Mouse (Mus musculus) WW6 (cell line): ENCODE results near the gene Tgfb1.

Experiments used
- DNase-seq: peaks from one replicate; pipeline ENCODE4 v3.0.0-alpha.2; 2013; ENCODE audit warnings: low read depth, low spot score

The Tgfb1 gene

DNA sequence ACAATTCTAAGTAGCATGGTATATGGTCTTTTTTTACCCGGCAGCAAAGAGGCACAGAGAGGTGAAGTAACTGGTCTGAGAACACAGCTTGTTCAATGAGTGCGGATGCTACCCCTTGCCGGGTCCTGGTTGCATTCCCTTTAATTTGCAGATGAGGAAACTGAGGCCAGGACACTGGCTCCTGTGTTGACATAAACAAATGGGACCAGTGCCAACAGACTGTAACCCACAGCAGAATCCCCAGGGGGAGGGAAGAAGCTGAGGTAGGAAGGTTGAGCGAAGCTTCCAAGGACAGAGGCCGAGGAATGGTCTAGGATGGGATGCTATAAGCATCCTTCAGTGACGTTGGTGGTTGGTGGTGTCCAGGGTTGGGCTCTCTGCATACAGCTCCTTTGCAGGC lies 11.4 kb upstream of the Tgfb1 start:
- DNase-seq: no peak

DNA sequence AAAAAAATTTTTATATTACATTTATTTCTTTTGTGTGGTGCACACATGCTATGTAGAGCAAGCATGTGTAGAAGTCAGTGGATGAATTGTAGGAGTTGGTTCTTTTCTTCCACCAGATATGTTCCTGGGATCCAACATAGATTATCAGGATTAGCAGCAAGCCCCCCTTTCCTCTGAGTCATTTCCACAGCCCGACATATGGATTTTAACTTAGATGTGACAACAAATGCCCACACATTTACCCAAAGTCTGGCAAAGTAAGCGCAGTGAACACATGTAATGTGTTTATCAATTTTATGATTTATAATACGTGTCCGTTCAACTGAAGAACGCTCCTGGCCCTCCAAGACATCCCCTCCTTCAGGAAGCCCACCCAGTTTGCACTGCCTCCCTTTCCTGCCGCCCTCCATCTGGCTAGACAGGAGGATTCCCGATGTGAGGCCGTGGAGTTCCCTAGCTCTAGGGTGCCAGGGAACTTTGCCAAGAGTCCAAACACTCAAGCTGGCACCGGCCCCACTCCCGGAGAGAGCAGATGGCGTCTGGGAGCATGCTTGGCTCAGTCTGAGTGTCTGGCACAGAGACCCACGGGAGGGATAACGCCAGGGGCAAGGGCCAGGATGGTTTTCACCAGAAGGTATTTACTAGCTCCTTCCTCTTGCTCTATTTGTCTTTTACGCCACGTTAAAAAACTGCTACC lies 10.6 kb upstream of the Tgfb1 start:
- no peak for DNase-seq

DNA sequence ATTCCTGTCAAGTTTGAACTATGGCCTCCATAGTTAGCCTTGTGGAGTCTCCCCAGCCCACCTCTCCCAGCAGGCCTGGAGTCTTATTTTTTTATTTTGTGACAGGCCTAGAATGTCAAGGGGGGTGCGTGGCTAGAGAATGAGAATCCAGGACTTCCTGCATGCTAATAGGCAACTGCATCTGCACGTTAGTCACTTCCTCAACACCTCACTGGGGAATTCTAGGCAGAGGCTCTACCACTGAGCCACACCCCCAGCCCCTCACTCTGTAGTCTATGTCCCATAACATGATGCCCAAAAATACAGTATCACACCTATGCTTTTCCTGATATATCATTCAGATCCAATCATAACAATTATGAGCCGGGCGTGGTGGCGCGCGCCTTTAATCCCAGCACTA lies 9.8 kb upstream of the Tgfb1 start:
- DNase-seq: no peak

DNA sequence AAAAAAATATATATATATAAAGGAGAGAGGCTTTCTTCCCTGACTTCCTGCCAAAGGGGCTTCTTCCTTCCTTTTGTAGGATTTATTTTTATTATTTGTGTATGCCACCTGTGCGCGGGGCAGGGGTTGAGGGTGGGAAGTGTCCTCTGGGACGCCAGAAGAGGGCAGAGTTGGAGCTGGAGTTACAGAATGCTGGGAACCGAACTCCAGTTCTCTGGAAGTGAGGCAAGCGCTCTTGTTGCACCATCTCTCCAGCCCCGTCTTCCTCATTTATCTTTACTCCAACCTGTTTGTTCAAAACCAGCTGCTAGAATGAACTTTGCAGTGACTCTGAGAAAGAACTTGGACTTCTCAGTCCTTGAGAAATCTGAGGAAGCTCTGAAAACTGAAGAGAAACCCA lies 6.8 kb upstream of the Tgfb1 start:
- no peak for DNase-seq

DNA sequence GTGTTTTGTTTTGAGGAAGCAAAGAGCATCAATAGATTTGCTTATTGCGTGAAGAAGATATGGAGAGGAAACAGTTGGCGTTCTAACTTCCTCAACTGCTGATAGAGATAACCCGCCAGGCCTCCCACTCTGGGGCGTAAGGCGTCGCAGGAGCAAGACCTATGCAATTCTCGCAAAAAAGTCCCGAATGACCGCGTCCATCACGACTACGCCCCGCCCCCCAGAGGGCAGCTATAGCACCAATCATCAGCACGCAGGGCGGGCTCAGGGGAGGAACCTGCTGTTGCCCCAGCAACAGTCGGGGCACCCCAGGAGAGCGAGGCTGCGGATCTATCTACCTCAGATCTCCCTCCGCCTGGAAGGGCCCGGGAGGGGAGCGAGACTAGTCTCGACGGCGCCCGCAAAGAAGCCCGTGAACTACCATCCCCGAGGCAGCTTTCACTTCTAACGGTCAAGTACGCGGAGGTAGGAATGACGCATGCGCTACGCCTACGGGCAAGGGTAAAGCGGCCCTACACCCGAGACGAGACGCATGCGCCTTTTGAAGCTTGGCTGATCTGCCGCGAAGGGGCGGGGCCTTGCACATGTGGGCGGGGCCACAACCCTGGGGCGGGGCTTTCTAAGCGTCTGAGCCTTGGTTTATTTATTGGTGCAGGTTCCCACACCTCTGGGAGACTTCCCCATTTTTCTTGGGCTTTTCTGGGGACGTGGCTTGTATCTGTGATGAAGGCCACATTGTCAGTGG lies 6.1 kb upstream of the Tgfb1 start, which contains the start of gene B9d2:
Gene B9d2, plus strand, starts transcription at position 267 of the 745 bp plus-strand sequence.
- DNase-seq: peak; percentile 91

DNA sequence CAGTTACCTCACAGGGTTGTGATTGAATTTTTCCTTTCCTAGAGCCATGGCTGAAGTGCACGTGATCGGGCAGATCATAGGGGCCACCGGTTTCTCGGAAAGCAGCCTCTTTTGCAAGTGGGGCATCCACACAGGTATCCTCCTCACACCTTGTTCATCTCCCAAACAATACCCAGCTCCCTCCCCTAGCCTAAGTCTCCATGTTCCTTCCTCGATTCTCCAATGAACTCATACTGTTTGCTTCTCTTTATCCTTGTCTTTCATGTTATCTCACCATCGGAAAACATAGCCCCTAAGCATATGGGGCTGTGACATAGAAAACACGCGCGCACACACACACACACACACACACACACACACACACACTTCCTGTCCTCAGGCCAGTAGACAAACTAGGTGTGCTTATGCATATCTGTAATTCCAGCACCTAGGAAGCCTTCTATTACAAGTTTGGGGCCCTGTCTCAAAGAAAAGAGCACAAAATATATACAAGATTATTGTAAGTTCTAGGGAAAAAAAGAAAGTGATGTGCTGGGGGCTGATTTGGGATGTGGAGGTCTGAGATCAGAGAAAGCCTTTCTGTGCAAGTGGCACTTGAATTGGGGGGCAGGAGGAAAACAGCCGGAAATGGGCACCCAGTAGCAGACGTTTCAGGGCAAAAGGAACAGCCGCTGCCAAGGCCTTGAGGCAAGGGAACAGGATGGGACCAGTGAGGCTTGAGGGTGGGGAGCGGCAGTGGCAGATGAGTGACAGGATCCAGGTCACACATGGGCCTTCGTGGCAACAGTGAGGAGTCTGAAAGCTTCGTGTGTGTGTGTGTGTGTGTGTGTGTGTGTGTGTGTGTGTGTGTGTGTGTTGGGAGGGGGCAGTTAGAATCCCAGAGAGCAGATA lies 5.2 kb upstream of the Tgfb1 start:
- DNase-seq: no peak

DNA sequence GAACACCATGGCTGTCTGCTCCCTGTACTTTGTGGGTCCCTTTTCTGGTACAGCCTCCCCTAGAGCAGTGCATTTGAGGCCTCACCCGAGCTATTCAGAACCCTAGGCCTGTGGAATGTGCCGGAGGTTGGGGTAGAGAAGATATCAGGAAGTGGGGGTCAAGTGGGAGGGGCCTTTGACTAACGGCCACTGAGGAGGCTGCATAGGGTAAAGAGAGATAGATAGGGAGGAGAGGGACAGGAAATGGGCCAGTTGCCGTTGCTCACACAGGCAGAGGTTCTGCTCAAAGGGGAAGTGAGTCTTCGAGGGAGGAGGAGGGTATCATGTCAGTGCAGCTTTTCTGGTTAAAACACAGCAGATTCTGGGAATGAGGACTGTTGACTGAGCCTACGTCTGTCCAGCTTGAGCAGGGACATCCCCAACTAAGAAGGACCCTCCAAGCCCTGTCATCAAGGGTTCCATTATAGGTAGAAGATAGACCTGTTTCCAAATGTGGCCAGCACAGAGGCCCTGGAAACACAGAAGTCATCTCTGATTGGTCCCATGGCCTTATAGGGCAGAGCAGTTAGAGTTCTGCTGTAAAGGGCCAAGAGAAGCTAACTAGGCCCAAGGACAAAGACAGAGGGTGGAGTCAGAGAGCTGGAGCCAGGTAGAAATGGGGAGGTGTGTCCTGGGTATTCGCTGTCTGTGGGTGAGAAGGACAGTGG lies 3.2 kb upstream of the Tgfb1 start:
- no peak for DNase-seq

DNA sequence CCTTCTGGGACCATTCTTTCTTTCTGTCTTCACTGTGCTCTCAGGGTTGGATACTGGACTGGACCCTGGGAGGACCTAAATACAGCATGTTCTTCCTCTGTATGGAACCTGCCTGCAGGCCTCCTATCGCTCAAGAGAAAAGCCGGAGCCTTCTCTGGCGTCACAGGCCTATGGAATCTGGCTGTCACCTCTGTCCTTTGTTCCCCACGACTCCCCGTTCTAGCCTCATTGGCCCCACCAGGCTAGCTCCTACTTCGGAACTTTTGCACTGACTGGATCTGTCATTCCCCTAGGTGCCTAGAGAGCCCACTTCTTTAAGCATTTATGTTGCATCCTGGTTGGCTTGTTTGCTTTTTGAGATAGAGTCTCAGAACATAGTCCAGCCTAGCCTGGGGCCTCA lies 2.1 kb upstream of the Tgfb1 start:
- no peak for DNase-seq

DNA sequence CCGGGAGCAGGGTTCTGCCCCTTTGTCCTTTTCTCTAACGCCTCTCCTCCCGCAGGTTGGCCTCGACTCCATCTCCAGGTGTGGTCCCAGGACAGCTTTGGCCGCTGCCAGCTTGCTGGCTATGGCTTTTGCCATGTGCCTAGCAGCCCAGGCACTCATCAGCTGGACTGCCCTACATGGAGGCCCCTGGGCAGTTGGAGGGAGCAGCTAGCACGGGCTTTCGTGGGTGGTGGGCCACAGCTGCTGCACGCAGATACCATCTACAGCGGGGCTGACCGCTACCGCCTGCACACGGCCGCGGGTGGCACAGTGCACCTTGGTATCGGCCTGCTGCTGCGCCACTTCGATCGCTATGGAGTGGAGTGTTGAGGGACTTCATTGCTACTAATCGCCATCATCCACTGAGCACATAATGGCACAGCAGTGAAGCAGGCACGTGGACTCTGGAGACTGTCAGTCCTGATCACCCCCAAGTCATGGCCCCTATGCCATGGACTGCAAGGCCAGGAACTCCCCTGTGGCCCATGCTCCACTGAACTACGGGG lies 804 bp upstream of the Tgfb1 start:
- DNase-seq: no peak

DNA sequence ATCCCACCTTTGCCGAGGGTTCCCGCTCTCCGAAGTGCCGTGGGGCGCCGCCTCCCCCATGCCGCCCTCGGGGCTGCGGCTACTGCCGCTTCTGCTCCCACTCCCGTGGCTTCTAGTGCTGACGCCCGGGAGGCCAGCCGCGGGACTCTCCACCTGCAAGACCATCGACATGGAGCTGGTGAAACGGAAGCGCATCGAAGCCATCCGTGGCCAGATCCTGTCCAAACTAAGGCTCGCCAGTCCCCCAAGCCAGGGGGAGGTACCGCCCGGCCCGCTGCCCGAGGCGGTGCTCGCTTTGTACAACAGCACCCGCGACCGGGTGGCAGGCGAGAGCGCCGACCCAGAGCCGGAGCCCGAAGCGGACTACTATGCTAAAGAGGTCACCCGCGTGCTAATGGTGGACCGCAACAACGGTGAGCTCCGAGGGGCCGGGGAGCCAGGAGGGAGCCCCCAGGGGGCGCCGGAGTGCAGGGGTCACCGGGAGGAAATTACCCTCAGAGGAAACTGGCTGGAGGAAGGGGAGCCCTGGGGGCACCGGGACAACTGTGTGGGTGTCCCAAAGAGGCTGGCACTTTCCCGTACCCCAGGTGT lies 1.1 kb downstream of the Tgfb1 start:
- DNase-seq: no peak

DNA sequence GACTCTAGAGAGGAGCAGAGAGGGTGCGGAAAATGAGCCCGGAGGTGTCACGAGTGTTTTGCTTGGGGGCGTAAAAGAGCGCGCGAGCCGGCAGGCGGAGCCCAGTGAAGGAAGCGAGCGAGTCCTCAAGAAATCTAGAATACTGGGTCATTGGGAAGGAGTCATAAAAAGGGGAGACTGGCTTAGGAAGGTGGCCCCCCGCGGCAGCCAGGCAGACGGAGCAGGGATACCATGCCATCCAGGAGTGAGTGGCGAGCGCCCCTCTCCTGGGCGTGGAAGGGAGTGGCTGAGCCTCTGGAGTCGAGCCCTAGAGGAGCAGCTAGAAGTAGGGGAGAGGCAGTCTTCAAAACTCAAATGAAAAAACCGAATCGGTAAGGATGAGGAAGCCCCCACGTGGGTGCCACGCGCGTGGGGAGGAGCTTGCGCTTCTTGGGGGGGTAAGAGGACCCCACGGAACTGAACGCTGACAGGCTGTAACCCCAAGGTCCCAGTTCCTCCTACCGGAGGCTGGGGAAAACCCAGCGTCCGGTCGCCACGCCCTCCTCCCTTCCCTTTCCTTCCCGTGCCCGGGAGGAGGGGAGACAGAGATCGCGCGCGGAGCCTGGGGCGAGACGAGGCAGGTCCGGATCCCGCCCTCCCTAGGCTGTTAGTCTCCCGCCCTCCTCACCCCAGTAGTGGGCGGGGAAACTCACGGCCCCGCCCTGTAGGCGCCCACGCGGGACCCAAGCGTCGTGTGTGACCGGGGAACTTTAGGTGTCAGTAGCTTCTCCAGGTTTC lies 2.2 kb downstream of the Tgfb1 start:
- DNase-seq: no peak

DNA sequence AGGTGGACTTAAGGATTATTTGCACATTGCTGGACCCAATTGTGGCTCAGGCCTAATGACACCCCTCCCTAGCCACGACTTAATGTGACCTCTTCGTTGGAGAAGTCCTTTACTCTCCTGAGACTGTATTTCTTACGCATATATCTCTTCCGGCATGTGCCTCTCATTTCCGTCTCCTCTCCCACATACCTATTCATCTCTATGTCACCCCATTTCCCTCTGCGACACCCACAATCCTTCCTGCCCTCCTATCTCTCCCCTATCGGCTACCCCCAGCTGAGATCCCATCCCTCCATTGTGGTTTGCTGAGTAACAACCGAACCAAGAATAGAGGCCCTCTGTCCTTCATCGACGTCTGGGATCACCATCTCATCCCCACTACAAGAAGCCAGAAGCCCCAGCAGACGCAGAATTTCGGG lies 2.8 kb downstream of the Tgfb1 start:
- no peak for DNase-seq

DNA sequence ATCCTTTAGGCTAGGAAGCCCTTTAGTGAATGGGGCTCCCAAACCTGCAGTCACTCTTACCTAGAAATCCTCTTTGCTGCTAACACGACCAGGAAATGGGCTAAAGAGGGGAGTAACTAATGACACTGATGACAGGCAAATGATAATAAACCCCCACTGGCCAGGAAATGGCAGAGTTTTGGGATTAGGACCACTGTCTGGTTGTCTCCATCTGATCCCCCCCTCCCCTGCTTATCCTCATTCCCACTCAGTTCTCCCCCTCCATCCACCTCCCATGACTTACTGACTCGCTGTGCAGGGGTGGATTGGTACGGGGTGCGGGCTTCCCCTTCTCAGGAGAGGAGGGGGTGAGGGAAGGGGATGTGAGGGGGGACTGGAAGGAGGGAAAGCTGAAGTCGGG lies 3.2 kb downstream of the Tgfb1 start:
- DNase-seq: no peak

DNA sequence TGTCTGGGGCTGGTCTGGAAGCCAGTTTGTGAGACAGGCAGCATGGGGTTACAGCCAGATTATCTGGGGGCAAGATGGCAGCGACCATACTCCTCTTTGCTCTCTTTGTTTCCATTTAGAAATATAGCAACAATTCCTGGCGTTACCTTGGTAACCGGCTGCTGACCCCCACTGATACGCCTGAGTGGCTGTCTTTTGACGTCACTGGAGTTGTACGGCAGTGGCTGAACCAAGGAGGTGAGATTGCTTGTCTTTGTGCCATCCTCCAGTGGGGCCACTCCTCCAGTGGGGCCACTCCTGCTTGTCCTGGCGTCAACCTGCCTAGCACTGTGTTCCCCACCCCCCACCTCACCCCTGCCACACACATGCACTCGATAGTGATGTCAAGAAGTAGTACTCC lies 7.3 kb downstream of the Tgfb1 start:
- DNase-seq: no peak

DNA sequence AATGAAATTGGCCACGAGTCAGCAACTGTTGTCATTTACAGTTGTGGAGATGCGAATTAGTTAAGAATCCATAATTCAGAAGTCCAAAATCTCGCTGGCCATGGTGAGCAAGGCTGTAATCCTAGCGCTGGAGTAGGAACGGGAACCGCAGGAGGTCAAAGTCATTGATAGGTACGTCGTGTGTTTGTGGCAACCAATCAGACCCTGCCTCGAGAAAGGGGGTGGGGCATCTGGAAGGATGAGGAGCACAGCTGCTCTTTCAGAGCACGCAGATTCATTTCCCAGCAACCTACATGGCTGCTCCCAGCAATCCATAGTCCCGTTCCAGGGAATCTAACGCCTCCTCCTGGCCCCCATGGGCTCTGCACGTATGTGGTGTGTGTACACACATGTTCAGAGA lies 13.0 kb downstream of the Tgfb1 start:
- DNase-seq: peak; percentile 75

DNA sequence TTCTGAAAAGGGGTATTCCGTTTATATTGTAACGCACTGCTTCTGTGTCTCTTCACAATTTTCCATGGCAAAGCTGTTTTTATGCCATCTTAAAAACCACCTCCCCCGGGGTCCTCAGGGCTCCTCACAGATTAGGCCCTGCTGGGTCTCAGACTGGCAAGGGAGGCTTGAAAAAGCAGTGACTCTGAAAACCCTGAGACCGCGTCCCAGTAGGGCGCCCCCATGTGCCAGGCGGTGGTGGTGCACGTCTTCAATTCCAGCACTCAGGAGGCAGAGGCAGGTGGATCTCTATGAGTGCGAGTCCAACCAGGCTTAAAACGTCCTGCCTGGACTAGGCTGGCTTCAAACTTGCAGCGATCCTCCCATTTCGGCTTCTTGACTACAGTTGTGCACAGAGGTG lies 13.9 kb downstream of the Tgfb1 start:
- DNase-seq: no peak

DNA sequence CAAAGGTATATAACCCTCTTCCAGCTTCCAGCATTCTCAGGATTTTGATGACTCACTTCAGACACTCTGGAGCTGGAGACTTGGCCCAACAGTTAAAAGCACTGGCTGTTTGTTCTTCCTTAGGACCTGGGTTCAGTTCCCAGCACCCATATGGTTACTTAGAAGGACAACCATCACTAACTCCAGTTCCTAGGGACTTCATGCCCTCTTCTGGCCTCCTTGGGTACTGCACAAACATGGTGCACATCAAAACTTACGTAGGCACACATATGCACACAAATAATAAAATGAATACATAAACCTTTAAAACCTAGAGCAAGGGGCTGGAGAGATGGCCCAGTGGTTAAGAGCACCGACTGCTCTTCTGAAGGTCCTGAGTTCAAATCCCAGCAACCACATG lies 15.5 kb downstream of the Tgfb1 start:
- DNase-seq: no peak

DNA sequence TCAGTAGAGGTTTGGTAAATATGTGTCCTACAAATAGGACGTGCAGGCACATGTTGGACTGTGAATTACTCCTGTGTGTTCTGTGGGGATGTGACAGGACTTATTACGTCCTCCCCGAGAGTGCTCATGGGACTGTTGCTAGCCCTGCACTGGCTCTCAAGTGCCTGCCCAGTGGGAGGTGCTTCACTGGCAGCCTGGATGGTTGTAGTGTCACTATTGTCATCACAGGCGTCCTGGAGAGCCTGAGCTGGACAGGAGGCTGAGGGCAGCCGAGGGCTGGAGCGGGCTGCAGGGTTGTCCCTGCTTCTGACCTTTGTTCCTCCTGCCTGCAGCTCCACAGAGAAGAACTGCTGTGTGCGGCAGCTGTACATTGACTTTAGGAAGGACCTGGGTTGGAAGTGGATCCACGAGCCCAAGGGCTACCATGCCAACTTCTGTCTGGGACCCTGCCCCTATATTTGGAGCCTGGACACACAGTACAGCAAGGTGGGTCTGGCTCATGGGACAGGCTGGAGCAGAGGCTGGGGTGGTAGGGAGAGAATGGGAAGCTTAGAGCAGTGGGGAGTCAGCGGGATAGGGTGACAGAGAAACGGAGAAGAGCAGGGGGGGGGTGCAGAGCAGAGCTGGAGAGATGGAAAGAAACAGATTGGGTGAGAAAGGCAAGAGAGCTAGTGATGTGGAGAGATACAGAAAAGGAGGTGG lies 17.1 kb downstream of the Tgfb1 start:
- DNase-seq: no peak

DNA sequence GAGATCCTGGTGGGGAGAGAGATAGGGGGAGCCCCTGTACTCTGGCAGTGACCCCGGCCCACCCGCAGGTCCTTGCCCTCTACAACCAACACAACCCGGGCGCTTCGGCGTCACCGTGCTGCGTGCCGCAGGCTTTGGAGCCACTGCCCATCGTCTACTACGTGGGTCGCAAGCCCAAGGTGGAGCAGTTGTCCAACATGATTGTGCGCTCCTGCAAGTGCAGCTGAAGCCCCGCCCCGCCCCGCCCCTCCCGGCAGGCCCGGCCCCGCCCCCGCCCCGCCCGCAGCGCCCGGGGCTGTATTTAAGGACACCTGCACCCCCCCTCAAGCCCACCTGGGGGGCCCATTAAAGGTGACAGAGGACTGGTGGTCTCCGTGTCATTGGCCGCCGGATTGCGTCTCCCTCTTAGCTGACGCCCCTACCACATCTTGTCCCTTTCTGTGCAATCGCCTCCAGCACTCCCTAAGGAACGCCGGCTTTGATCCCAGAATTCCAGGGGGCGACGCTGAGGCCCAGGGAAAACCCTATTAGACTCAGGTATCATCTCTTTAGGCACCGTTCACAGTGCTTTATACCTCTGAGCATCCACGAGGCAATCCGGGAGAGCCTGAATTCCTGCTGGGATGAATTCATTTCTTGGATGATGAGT lies 18.0 kb downstream of the Tgfb1 start:
- DNase-seq: no peak
